Mouse (Mus musculus) monocyte, adult 59 days (primary cell): Measurements from ENCODE around the gene Mzt1. TPM values are rescaled to one million over a fixed set of nuclear protein-coding genes. Genes with fewer than 3 reads are reported as not detected.

Experiments
- total RNA-seq, 2 experiments: library from RNA; stranded (reverse); gene quantifications; one replicate each; pipeline ENCODE4 v1.2.4; 2023

Mzt1 gene
- 10 to 100 TPM; 16.9 to 17.9 TPM for total RNA-seq

DNA sequence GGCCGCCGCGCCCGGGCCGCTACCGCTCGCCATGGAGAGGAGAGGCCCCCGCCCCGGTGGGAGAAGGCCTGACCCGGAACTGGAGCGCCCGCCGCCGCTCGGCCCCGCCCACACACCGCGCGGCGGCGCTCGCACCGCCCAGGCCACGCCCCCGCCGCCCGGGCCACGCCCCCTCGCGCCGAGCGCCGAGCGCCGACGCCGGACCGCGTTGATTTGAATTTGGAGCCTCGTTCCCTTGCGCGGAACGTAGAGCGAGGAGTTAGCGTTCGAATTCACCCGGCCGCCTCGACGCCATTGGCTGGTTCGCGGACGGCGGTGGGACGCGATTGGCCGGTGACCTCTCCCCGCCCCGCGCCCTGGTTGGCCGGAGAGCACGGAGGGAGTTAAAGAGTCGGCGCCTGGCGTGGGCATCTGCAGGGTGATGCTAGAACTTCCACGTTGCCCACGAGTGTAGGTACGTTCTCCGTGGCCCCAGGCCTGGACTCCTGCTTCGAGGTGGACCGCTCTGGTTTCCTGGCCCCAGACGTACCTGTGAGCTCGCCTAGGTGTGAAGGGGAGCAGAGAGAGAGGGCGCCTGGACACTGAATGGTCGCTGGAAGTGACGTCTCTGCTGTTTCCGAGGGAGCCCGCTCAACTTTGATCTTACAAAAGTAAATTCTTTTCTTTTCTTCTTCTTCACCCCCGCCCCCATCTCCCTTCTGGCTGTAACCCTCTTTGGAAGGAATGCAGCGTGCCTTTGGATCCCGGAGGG lies at the start of gene Mzt1, which contains the start of gene Bora:
Mzt1 (minus strand) TSS at position 104 of the 751 bp plus-strand sequence.
Bora (plus strand) TSS at position 192 of the 751 bp plus-strand sequence.

DNA sequence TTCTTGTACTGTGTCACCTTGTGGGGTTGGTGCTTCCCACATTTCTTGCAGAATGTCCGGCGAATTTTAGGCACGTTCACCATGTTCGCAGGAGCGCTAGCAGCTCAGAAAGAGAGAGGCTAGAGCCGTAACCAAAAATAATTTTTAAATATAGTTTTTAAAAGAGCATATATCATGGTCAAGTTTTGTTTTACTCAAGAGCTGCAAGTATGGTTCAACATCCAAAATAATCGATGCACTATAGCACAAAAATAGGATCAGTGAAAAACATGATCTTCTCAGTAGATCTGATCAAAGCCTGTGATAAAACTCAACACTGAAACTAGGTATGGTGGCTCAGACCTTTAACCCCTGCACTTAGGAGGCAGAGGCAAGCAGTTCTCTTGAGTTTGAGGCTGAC lies 51.7 kb downstream of the Mzt1 start, which contains the start of gene Rpl36a-ps1:
Rpl36a-ps1 (minus strand) TSS at position 101 of the 400 bp plus-strand sequence.

Other genes starting within 250 kb of the Mzt1 start
- gene Rpl36a-ps1, start 51.8 kb downstream of the Mzt1 start, total RNA-seq = not detected
- gene Bora, start 88 bp upstream of the Mzt1 start, total RNA-seq = 1 to 10 TPM; 5.4 to 7.3 TPM
- gene Pibf1, start 53.3 kb upstream of the Mzt1 start, total RNA-seq = 10 to 100 TPM; 14.1 to 15.6 TPM
- gene Dis3, start 53.6 kb upstream of the Mzt1 start, total RNA-seq = 10 to 100 TPM in 1 of 2 experiments, 1 to 10 TPM in 1; 8.5 to 11.0 TPM